Mouse (Mus musculus) small intestine, adult 2 months (tissue): Measurements from ENCODE around the gene Bco2. TPM values are rescaled to one million over a fixed set of nuclear protein-coding genes. Genes with fewer than 3 reads are reported as not detected.

ENCODE experiments used
- H3K27ac ChIP-seq: fragments of 200-500 bp; 2 replicates; pipeline ENCODE4 v1.5.1; 2012; ENCODE audit warnings: low read depth, low read length, control low read depth, inconsistent platforms; ENCODE audit not compliant: insufficient read depth
- H3K27me3 ChIP-seq: fragments of 200-500 bp; 2 replicates; pipeline ENCODE4 v1.6.1; 2012; ENCODE audit warnings: mild to moderate bottlenecking, moderate library complexity, low read length, inconsistent platforms; ENCODE audit not compliant: control insufficient read depth, insufficient read depth
- H3K36me3 ChIP-seq: fragments of 200-500 bp; 2 replicates; pipeline ENCODE4 v1.6.1; 2012; ENCODE audit warnings: mild to moderate bottlenecking, low read length, control low read depth, inconsistent platforms; ENCODE audit not compliant: control insufficient read depth, insufficient read depth
- H3K4me1 ChIP-seq: fragments of 200-500 bp; 2 replicates; pipeline ENCODE4 v1.6.1; 2012; ENCODE audit warnings: low read length, inconsistent platforms, mixed read lengths; ENCODE audit not compliant: control insufficient read depth, insufficient read depth, insufficient read length
- H3K4me3 ChIP-seq: fragments of 200-500 bp; 2 replicates; pipeline ENCODE4 v1.5.1; 2012; ENCODE audit warnings: low read depth, mild to moderate bottlenecking, control low read depth, inconsistent platforms, low read length, moderate library complexity
- CTCF ChIP-seq: fragments of 200-500 bp; IDR thresholded peaks from 2 replicates; pipeline ENCODE4 v1.5.1; 2012; ENCODE audit warnings: low read depth, mild to moderate bottlenecking, control low read depth, inconsistent platforms, low read length, moderate library complexity, mixed read lengths; ENCODE audit not compliant: insufficient replicate concordance, insufficient read length; ENCODE audit errors: extremely low read depth
- POLR2A ChIP-seq: fragments of 200-500 bp; IDR thresholded peaks from 2 replicates; pipeline ENCODE4 v1.6.1; 2012; ENCODE audit warnings: low read depth, mild to moderate bottlenecking, control low read depth, inconsistent platforms, low read length, moderate library complexity
- WGBS: fragments of 180-500 bp; shearing (Covaris S2); methylation state at CpG from one replicate; pipeline ENCODE4 v1.1.7; 2018; 5-methylcytosine and 5-hydroxymethylcytosine counted together
- polyA plus RNA-seq: library from polyadenylated mRNA; depleted of rRNA; stranded (reverse); fragments of >200 nt; gene quantifications from 2 replicates; pipeline ENCODE4 v1.2.3, GENCODE M21; 2012; rRNA removed

Bco2 gene
- 5.5 and 8.5 TPM in 2 replicates for polyA plus RNA-seq

- peaks cover 1% of the 10 kb centered on the region; the same call in 1 of the 2 replicates for H3K36me3 ChIP-seq
- H3K4me3 ChIP-seq, result peak within 1 kb of the TSS; percentile 70
- peak within 1 kb of the TSS; percentile 100 for H3K27ac ChIP-seq
- H3K27me3 ChIP-seq, result no peaks in the 10 kb centered on the region
- no peak for TF ChIP-seq CTCF
- TF ChIP-seq POLR2A, result no peak
- 13% methylated on average over 2 of the region's 2 CpGs for WGBS
- H3K4me1 ChIP-seq, result peaks cover 6% of the 10 kb centered on the region; the same call in 1 of the 2 replicates
Measured at GRCm38 (mm10) chr9:50555094-50555446, at the start of gene Bco2. Gene Bco2 (minus strand): TSS chr9:50555181.

GRCm38 (mm10) chr9:50604338-50604737 is 49.4 kb upstream of the Bco2 start:
- TF ChIP-seq POLR2A (no peak), CTCF (no peak)
- WGBS, result under 1% methylated on average over 6 of the region's 6 CpGs
- Histone ChIP-seq H3K4me1 (peaks cover 10% of the 10 kb centered on the region), H3K27me3 (no peaks in the 10 kb centered on the region), H3K27ac (peak overlapping the region; percentile 78), H3K36me3 (peaks cover 28% of the 10 kb centered on the region), H3K4me3 (peak overlapping the region; percentile 85)

GRCm38 (mm10) chr9:50603998-50604324 is 49.0 kb upstream of the Bco2 start:
- under 1% methylated on average over 24 of the region's 24 CpGs for WGBS
- Histone ChIP-seq H3K4me1 (peaks cover 10% of the 10 kb centered on the region), H3K4me3 (peak overlapping the region; percentile 85), H3K27me3 (no peaks in the 10 kb centered on the region), H3K36me3 (peaks cover 29% of the 10 kb centered on the region), H3K27ac (peak overlapping the region; percentile 78)
- TF ChIP-seq POLR2A, result no peak
- no peak for TF ChIP-seq CTCF

- under 1% methylated on average over 48 of the region's 48 CpGs for WGBS
- peak within 1 kb of the TSS; percentile 82 for H3K27ac ChIP-seq
Measured at GRCm38 (mm10) chr9:50603189-50603997, 48.4 kb upstream of the Bco2 start, which contains the start of the genes Sdhd and Timm8b. Gene Sdhd (minus strand): TSS chr9:50603812. Gene Timm8b (plus strand): TSS chr9:50603910.

GRCm38 (mm10) chr9:50602055-50602845 is 47.3 kb upstream of the Bco2 start:
- no peak for TF ChIP-seq POLR2A
- no peak for TF ChIP-seq CTCF
- peak overlapping the region; percentile 82 for H3K27ac ChIP-seq
- peaks cover 37% of the 10 kb centered on the region for H3K36me3 ChIP-seq
- H3K4me3 ChIP-seq, result peak overlapping the region; percentile 58
- H3K27me3 ChIP-seq, result no peaks in the 10 kb centered on the region
- 27% methylated on average over 7 of the region's 7 CpGs for WGBS
- H3K4me1 ChIP-seq, result peaks cover 10% of the 10 kb centered on the region

More at GRCm38 (mm10) chr9:50603189-50603997, 48.4 kb upstream of the Bco2 start, which contains the start of the genes Sdhd and Timm8b:
- TF ChIP-seq POLR2A (no peak), CTCF (no peak)
- peaks cover 10% of the 10 kb centered on the region for H3K4me1 ChIP-seq
- no peaks in the 10 kb centered on the region for H3K27me3 ChIP-seq
- peaks cover 30% of the 10 kb centered on the region for H3K36me3 ChIP-seq
- H3K4me3 ChIP-seq, result peak within 1 kb of the TSS; percentile 85

- H3K36me3 ChIP-seq, result peaks cover 43% of the 10 kb centered on the region
- peak overlapping the region; percentile 57 for H3K27ac ChIP-seq
- WGBS, result 40% methylated on average over 6 of the region's 6 CpGs
- peak overlapping the region; percentile 15; the same call in 1 of the 2 replicates for H3K4me3 ChIP-seq
- H3K4me1 ChIP-seq, result peaks cover 9% of the 10 kb centered on the region
- no peaks in the 10 kb centered on the region for H3K27me3 ChIP-seq
- TF ChIP-seq POLR2A, result no peak
- no peak for TF ChIP-seq CTCF
Measured at GRCm38 (mm10) chr9:50601536-50601935, 46.6 kb upstream of the Bco2 start.

GRCm38 (mm10) chr9:50596973-50597372 is 42.0 kb upstream of the Bco2 start:
- peaks cover 14% of the 10 kb centered on the region for H3K4me1 ChIP-seq
- peaks cover 48% of the 10 kb centered on the region for H3K36me3 ChIP-seq
- H3K27ac ChIP-seq, result no peak overlapping the region
- WGBS, result 84% methylated on average over 8 of the region's 8 CpGs
- no peak overlapping the region for H3K4me3 ChIP-seq
- TF ChIP-seq CTCF (no peak), POLR2A (no peak)
- H3K27me3 ChIP-seq, result no peaks in the 10 kb centered on the region
